Mouse (Mus musculus): ENCODE measurements at regions not wholly inside any gene's neighbourhood (a gene's known extent, or its start where the extent isn't known, plus 50 kb on each side); places are given as distances from the start of the nearest gene placed in this dataset.

GRCm38 (mm10) chr14:33867674-33868073 lies 55.7 kb upstream of the Gdf10 start:
- Histone ChIP-seq H3K9ac (replicated peaks) (no peak overlapping the region), H3K4me2 (no peak overlapping the region), H3K27me3 (replicated peaks) (no peaks in the 10 kb centered on the region), H3K4me1 (no peaks in the 10 kb centered on the region), H3K27ac (replicated peaks) (no peak overlapping the region), H3K4me3 (replicated peaks) (no peak overlapping the region), H3K9me3 (replicated peaks) (no peaks in the 10 kb centered on the region), H3K36me3 (no peaks in the 10 kb centered on the region)
- ATAC-seq (ENCODE audit: low FRiP score), result no peak
- 89% methylated on average over 3 of the region's 3 CpGs for WGBS

All from neural tube, embryonic 15.5 days (tissue).